Mouse (Mus musculus) heart, postnatal 25 days (tissue): ENCODE measurements around the gene Kdm4b. TPM values are rescaled to one million over a fixed set of nuclear protein-coding genes. Genes with fewer than 3 reads are reported as not detected.

Experiments used
- DNase-seq: peaks from one replicate; pipeline ENCODE4 v3.0.0; 2022; ENCODE audit warnings: low spot score
- intact Hi-C: fragments of 180-260 bp; cut with DNase I; formaldehyde crosslinking; loops from one replicate; pipeline ENCODE4 v1.15.1; 2025
- microRNA-seq: library from miRNA; unstranded; fragments of <30 nt; microRNA quantifications from one replicate; pipeline ENCODE4 v1.2.0, GENCODE M21; 2022
- total RNA-seq, 2 experiments: library from RNA; stranded (reverse); gene quantifications; 2 replicates each; pipeline ENCODE4 v1.2.3; 2021

Kdm4b gene
- total RNA-seq, 2 experiments from 2014 or later: 37.9 to 38.1 TPM

DNA sequence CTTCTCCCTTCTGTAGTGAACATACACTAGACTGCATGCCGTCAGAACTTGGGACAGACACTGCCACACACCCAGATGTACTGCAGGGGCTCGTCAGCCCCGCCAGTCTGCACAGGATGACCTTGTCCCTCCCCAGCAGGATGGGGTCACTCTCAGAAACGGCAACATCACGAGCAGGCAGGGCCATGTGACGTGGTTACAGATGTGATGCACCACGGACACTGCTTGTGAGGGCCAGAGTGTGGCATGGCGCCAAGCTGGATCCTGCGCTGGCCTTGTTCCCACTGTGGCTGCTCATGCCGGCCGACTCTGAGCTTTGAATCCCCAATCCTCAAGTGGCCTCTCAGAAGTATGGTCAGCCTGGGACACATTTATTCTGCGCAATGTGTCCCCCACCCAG is 92.4 kb downstream of the Kdm4b start:
- no peak for DNase-seq
- intact Hi-C loops: no loop called here

- intact Hi-C loops: loop anchor here (5.0 kb wide), 1 partner anchor 132 kb away; the partner anchor contains the start of gene Gm20219
- DNase-seq: no peak
These were observed 94.2 kb downstream of the Kdm4b start for GRCm38 (mm10) chr17:56420022-56420421.

DNA sequence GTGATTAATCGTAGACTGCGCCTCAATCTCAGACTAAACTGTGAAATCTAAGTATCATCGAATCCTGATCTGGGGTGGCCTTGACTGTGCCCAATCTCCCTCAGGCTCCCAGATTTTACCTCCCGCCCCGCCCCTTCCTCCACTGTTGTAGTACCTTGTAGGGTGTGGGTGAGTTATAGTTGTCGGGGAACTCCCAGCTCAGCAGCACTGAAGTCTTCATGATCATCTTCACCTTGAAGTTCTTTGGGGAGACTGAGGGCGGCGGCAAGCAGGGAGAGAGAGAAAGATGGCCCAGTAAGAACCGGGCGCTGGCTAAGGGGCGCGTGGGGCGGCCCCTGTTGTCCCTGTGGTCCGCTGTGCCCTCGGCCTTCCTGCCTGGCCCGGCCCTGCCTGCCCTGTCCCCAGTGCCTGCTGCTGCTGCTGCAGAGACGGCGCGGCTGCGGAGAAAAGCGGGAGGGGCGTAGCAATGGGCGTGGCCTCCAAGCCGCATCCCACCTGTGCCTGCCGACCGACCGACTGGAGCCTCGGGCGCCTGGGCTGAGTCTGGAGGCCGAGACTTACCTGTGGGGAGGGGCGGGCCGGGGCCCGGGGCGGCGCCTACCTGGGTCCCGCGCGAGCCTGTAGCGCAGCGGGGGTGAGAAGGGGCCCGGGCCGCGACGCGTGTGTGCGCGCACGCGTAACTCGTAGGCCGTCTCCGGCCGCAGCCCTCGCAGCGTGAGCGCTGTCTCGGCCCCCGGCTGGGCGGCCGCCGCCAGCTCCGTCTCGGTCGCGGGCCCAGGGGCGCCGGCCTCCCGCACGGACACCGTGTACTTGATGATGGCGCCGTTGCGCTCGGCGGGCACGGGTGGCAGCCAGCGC is 99.1 kb downstream of the Kdm4b start:
- intact Hi-C loops: loop anchor here (1.0 to 5.0 kb wide), 2 partner anchors 54 to 127 kb away; partner anchors contain the start of gene Gm20219
- no peak for DNase-seq

DNA sequence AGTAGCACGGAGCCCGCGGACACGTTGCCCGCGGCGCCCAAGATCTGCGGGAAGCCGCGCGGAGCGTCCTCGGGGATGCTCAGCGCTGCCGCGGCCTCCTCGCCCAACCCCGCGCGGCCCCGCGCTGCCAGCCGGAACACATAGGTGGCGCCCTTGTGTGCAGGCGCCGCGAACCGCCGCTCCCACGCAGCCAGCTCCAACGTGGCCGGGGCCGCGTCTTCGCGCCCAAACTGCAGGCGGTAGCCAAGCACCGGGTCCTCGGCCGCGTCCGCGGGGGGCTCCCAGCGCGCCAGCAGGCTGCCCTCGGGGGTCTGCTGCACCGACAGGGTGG is 99.7 kb downstream of the Kdm4b start:
- peak; percentile 35 for DNase-seq
- intact Hi-C loops: loop anchor here (1.0 kb wide), 1 partner anchor 54 kb away; no protein-coding TSS in a partner anchor

DNA sequence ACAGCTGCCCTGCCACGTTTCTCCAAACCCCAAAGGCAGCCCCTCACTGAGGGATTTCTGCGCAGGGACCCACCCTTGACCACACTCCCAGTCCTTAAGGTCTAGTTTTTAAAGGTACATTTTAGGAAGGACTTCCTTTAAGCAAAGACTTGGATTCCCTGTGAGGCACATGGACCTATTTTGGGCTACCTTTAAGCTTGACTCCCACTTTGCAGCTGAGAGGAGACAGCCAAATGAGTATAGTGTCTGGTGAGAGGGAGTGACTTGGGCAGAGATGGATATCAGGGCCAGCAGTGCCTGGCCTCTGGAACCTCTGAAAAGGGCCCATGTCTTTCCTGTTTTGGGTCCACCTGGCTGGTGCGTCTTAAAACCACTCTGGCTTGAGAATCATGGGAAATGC is 100.1 kb downstream of the Kdm4b start:
- intact Hi-C loops: loop anchor here (1.0 kb wide), 1 partner anchor 53 kb away; no protein-coding TSS in a partner anchor

GRCm38 (mm10) chr17:56427857-56428256 is 102.0 kb downstream of the Kdm4b start:
- no peak for DNase-seq
- intact Hi-C loops: no loop called here

More for the DNA sequence above, 100.1 kb downstream of the Kdm4b start:
- DNase-seq: no peak

DNA sequence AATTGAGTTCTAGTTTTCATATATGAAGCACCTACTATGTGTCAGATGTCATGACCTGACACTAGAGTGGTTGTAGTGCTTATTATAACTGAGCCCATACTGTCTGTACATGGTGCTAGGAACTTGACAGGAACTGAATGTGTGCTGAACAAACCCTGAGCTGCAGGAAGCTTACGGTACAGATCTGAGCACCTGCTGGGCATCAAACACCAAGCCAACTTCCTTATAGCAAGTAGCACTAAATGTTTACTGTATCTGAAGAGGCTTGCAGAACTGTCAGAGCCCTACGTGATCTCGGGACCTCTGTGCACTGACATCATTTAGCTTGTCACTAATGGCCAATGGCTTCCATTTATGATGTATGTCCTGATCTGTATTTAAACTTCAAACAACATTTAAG is 105.7 kb downstream of the Kdm4b start:
- DNase-seq: no peak
- intact Hi-C loops: no loop called here

DNA sequence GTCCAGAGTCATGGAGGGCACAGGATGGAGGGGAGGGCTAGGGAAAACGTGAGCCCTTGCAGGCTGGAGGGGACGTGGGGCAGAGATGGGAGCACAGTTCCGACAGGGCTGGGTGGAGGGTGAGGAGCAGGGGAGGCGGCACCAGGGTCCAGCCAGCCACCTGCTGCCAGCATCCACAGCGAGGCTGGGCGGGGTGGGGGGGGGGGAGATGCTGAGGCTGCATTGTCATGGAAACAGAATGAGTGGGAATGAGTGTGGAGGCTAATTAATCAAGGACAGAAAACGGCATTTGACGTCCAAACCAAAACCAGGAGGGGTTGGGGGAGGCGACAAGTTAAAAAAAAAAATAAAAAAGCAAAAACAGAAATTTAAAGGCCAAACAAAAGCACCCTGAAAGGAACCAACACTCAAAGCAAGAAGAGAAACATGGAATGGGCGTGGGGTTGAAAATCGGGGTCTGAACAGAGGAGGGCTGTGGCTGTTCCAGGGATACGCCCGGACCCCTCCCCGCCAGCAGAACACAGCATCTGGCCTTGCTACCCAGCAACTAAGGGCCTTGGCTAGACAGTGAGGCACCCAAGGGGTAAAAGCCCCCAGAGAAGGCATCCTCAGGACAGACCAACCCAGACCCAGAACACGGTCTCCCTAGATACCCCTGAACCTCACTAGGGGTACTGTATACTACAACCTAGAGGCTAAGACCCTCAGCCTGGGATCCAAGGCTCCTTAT is 114.0 kb downstream of the Kdm4b start:
- intact Hi-C loops: no loop called here
- no peak for DNase-seq

GRCm38 (mm10) chr17:56442316-56442715 is 116.5 kb downstream of the Kdm4b start:
- intact Hi-C loops: no loop called here
- no peak for DNase-seq

- no peak for DNase-seq
- intact Hi-C loops: no loop called here
These were observed 117.5 kb downstream of the Kdm4b start for GRCm38 (mm10) chr17:56443341-56443795.

GRCm38 (mm10) chr17:56444771-56445170 is 118.9 kb downstream of the Kdm4b start:
- DNase-seq: no peak
- intact Hi-C loops: no loop called here

DNA sequence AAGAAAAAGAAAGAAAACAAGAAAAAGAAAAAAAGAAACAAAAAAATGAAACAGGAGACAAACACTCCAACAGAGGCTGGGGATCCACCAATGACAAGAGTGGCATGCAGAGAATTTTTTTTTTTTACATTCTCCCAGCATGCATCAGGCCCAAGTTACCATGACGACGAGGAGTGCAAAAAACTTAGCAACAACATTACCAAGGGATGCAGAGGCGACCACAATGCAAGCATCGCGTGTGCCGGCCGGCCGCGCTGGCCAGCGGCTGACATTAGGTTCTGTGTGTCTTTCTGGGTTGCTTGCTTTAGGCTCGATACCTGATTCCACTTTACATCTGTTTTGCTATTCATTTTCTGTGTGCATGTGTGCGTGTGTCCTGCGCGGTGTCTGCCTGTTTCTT is 119.5 kb downstream of the Kdm4b start:
- intact Hi-C loops: no loop called here

DNA sequence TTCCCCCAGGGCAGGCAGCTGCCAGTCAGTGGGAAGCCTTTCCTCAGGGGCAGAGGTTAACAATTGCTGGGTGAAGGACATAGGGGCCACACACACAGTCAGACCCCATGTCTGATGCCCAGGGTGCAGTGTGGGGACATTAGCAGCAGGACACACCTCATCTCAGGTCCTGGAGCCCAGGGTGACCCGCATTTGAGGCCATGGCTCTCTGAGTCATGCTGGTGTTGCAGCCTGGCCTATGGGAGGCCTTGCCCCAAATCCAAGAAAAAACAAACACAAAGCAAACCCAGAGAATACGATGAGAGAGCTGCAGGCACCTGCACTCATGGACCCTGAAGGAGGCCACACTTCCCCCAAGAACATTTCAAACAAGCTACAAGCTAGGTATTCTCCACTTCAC is 121.9 kb downstream of the Kdm4b start:
- intact Hi-C loops: no loop called here
- no peak for DNase-seq

More for the DNA sequence above, 119.5 kb downstream of the Kdm4b start:
- no peak for DNase-seq

Small RNA genes within 50 kb of the gene (microRNA-seq; reads per million reads assigned to microRNA genes)
- gene Mir6977: not detected

Other genes with a start within 250 kb of the Kdm4b start
- 10 to 100 TPM; 33.6 to 36.4 TPM for gene Hdgfl2, start 246.4 kb upstream of the Kdm4b start, total RNA-seq
- 100 to 1,000 TPM; 135 to 136 TPM for gene Plin4, start 216.3 kb upstream of the Kdm4b start, total RNA-seq
- 100 to 1,000 TPM; 143 to 166 TPM for gene Plin5, start 208.5 kb upstream of the Kdm4b start, total RNA-seq
- 10 to 100 TPM; 53.8 to 55.0 TPM for gene Lrg1, start 204.1 kb upstream of the Kdm4b start, total RNA-seq
- 1 to 10 TPM; 7.3 to 8.8 TPM for gene Sema6b, start 185.7 kb upstream of the Kdm4b start, total RNA-seq
- gene Tnfaip8l1, start 163.6 kb upstream of the Kdm4b start, total RNA-seq: 1 to 10 TPM; 2.2 to 2.5 TPM
- gene Mydgf, start 142.1 kb upstream of the Kdm4b start, total RNA-seq: 10 to 100 TPM; 30.2 to 33.0 TPM
- gene Dpp9, start 107.2 kb upstream of the Kdm4b start, total RNA-seq: 10 to 100 TPM; 37.1 to 39.1 TPM
- 100 to 1,000 TPM; 102 to 105 TPM for gene Fem1a, start 69.3 kb upstream of the Kdm4b start, total RNA-seq
- gene Ticam1, start 49.3 kb upstream of the Kdm4b start, total RNA-seq: 1 to 10 TPM; 7.6 to 9.8 TPM
- gene Plin3, start 33.2 kb upstream of the Kdm4b start, total RNA-seq: 100 to 1,000 TPM; 154 to 171 TPM
- not detected for gene Arrdc5, start 25.8 kb upstream of the Kdm4b start, total RNA-seq
- gene Uhrf1, start 22.7 kb upstream of the Kdm4b start, total RNA-seq: 1 to 10 TPM; 3.7 to 4.3 TPM
- gene Ptprs, start 150.4 kb downstream of the Kdm4b start, total RNA-seq: 10 to 100 TPM; 42.2 to 52.2 TPM
- gene Znrf4, start 186.4 kb downstream of the Kdm4b start, total RNA-seq: not detected
- under 1 TPM; 0.26 to 0.28 TPM for gene Gm20219, start 228.3 kb downstream of the Kdm4b start, total RNA-seq